In genomic region chr2:69851427-69852058, GRCm38 (mm10) we compare ENCODE assay signal across 16 mouse cellular contexts. TPM values are rescaled to one million over a fixed set of nuclear protein-coding genes. Genes with fewer than 3 reads are reported as not detected.
DNase-seq lines count a peak whose midpoint lies in the region; ATAC-seq and TF ChIP-seq lines count a peak whose summit lies in the region.
"Had no signal": no experiment of that assay in that cellular context is flagged by ENCODE, and none has a peak within 500 bp of the region (broad histone marks: within the 10 kb centered on the region; RNA-seq: fewer than 3 reads in every experiment).

No protein-coding gene starts in this region.

- no peaks in the 10 kb centered on the region for H3K36me3 ChIP-seq in kidney, postnatal 0 days (ENCODE audit: insufficient read depth, low read length)
- H3K36me3 ChIP-seq in liver, embryonic 15.5 days (replicated peaks) = no peaks in the 10 kb centered on the region
- no peaks in the 10 kb centered on the region for H3K36me3 ChIP-seq in hindbrain, embryonic 10.5 days
- H3K36me3 ChIP-seq: embryonic facial prominence, embryonic 12.5 days; forebrain, embryonic 15.5 days; limb, embryonic 13.5 days had no signal

- H3K4me3 ChIP-seq in kidney, postnatal 0 days (replicated peaks; ENCODE audit: low read depth, low read length) = no peak overlapping the region
- H3K4me3 ChIP-seq in liver, embryonic 15.5 days (replicated peaks) = no peak overlapping the region
- no peak overlapping the region for H3K4me3 ChIP-seq in hindbrain, embryonic 10.5 days
- H3K4me3 ChIP-seq: embryonic facial prominence, embryonic 12.5 days; forebrain, embryonic 15.5 days; limb, embryonic 13.5 days had no signal

- peak; percentile 43; the same call in 1 of the 2 replicates for TF ChIP-seq CTCF in kidney, postnatal 0 days (IDR thresholded peaks at IDR 0.05; ENCODE audit: low read depth)

- H3K27me3 ChIP-seq in kidney, postnatal 0 days (ENCODE audit: insufficient read depth, low read length) = no peaks in the 10 kb centered on the region
- H3K27me3 ChIP-seq in liver, embryonic 15.5 days = no peaks in the 10 kb centered on the region
- H3K27me3 ChIP-seq in hindbrain, embryonic 10.5 days (ENCODE audit: insufficient read depth, poor library complexity, severe bottlenecking) = no peaks in the 10 kb centered on the region
- H3K27me3 ChIP-seq: embryonic facial prominence, embryonic 12.5 days; forebrain, embryonic 15.5 days; limb, embryonic 13.5 days had no signal

- no peak overlapping the region for H3K27ac ChIP-seq in kidney, postnatal 0 days
- no peak overlapping the region for H3K27ac ChIP-seq in liver, embryonic 15.5 days (replicated peaks)
- H3K27ac ChIP-seq in hindbrain, embryonic 10.5 days = no peak overlapping the region
- H3K27ac ChIP-seq: embryonic facial prominence, embryonic 12.5 days; forebrain, embryonic 15.5 days; limb, embryonic 13.5 days; macrophage had no signal

- WGBS in kidney, postnatal 0 days = 58% methylated on average over 2 of the region's 2 CpGs
- WGBS in liver, embryonic 15.5 days (ENCODE audit: insufficient replicate concordance) = 42% methylated on average over 2 of the region's 2 CpGs
- 70% methylated on average over 2 of the region's 2 CpGs for WGBS in hindbrain, embryonic 10.5 days

- ATAC-seq in kidney, postnatal 0 days (replicated peaks; ENCODE audit: low FRiP score, low read depth) = peak; percentile 50; the same call in 1 of the 2 replicates
- ATAC-seq in common myeloid progenitor, adult 5-6 weeks (replicated peaks; ENCODE audit: low read depth, poor library complexity, severe bottlenecking) = peak; percentile 81
- peak; percentile 77 for ATAC-seq in liver, embryonic 15.5 days (ENCODE audit: insufficient read depth)
- ATAC-seq: forebrain, embryonic 15.5 days had no signal

- no peak overlapping the region for H3K9ac ChIP-seq in kidney, postnatal 0 days (ENCODE audit: low read depth, low read length)
- H3K9ac ChIP-seq in liver, embryonic 15.5 days = no peak overlapping the region
- H3K9ac ChIP-seq: embryonic facial prominence, embryonic 12.5 days; forebrain, embryonic 15.5 days; limb, embryonic 13.5 days had no signal

- DNase-seq in kidney, postnatal 0 days (ENCODE audit: low spot score) = no peak
- DNase-seq in kidney, postnatal 10 days = no peak
- DNase-seq in MEL-GATA-1-ER (ENCODE audit: extremely low read depth, low read depth) = peak; percentile 18
- DNase-seq in urinary bladder, postnatal 14 days (ENCODE audit: low spot score) = no peak
- no peak for DNase-seq in hindbrain, embryonic 10.5 days (ENCODE audit: low spot score)
- no peak for DNase-seq in adipocyte (ENCODE audit: low spot score)
- DNase-seq: cerebellum, postnatal 14 days; gastrocnemius, postnatal 14 days; kidney, postnatal 14 days; layer of hippocampus, postnatal 36 days had no signal

- H3K4me1 ChIP-seq in kidney, postnatal 0 days (replicated peaks; ENCODE audit: insufficient read depth, low read length) = no peaks in the 10 kb centered on the region
- H3K4me1 ChIP-seq in liver, embryonic 15.5 days (replicated peaks) = peaks cover 26% of the 10 kb centered on the region
- 0 out of 2 replicates have a peak, but pooled peaks cover 8% of the 10 kb centered on the region for H3K4me1 ChIP-seq in hindbrain, embryonic 10.5 days (replicated peaks)
- H3K4me1 ChIP-seq: embryonic facial prominence, embryonic 12.5 days; forebrain, embryonic 15.5 days; limb, embryonic 13.5 days had no signal

- no peak overlapping the region for H3K4me2 ChIP-seq in kidney, postnatal 0 days (ENCODE audit: low read length)
- no peak overlapping the region for H3K4me2 ChIP-seq in liver, embryonic 15.5 days
- H3K4me2 ChIP-seq: embryonic facial prominence, embryonic 12.5 days; forebrain, embryonic 15.5 days; limb, embryonic 13.5 days had no signal

- H3K9me3 ChIP-seq in kidney, postnatal 0 days (replicated peaks; ENCODE audit: low read length) = no peaks in the 10 kb centered on the region
- H3K9me3 ChIP-seq in liver, embryonic 15.5 days (replicated peaks) = no peaks in the 10 kb centered on the region
- H3K9me3 ChIP-seq in hindbrain, embryonic 10.5 days = no peaks in the 10 kb centered on the region
- H3K9me3 ChIP-seq: embryonic facial prominence, embryonic 12.5 days; forebrain, embryonic 15.5 days; limb, embryonic 13.5 days had no signal

RNA-seq across cellular contexts. Expression of gene Ssb, which starts 9.8 kb away (rescaled TPM):
- polyA plus RNA-seq in kidney, postnatal 0 days (2015; fragmentation: Nextera tagmentation; extraction: Ambion mirVana) = 351 and 354 TPM in 2 replicates
- 696 and 720 TPM in 2 replicates for total RNA-seq in common myeloid progenitor, adult 5-6 weeks (2017)
- polyA plus RNA-seq in liver, embryonic 15.5 days (2015; fragmentation: Nextera tagmentation; extraction: Ambion mirVana) = 108 and 133 TPM in 2 replicates
- polyA plus RNA-seq in hindbrain, embryonic 10.5 days (2016; fragmentation: Nextera tagmentation; extraction: Ambion mirVana) = 215 and 355 TPM in 2 replicates

RNA-seq across cellular contexts. Expression of gene Klhl23, which starts 29.8 kb away (rescaled TPM):
- polyA plus RNA-seq in kidney, postnatal 0 days (2015; fragmentation: Nextera tagmentation; extraction: Ambion mirVana) = 14.2 and 15.4 TPM in 2 replicates
- 18.2 and 28.2 TPM in 2 replicates for total RNA-seq in common myeloid progenitor, adult 5-6 weeks (2017)
- 18.1 and 19.4 TPM in 2 replicates for polyA plus RNA-seq in liver, embryonic 15.5 days (2015; fragmentation: Nextera tagmentation; extraction: Ambion mirVana)
- 23.1 and 23.2 TPM in 2 replicates for polyA plus RNA-seq in hindbrain, embryonic 10.5 days (2016; fragmentation: Nextera tagmentation; extraction: Ambion mirVana)

RNA-seq across cellular contexts. Expression of gene Mettl5, which starts 33.9 kb away (rescaled TPM):
- 45.8 and 47.0 TPM in 2 replicates for polyA plus RNA-seq in kidney, postnatal 0 days (2015; fragmentation: Nextera tagmentation; extraction: Ambion mirVana)
- total RNA-seq in common myeloid progenitor, adult 5-6 weeks (2017) = 48.1 and 48.3 TPM in 2 replicates
- polyA plus RNA-seq in liver, embryonic 15.5 days (2015; fragmentation: Nextera tagmentation; extraction: Ambion mirVana) = 24.1 and 29.1 TPM in 2 replicates
- 39.0 and 45.9 TPM in 2 replicates for polyA plus RNA-seq in hindbrain, embryonic 10.5 days (2016; fragmentation: Nextera tagmentation; extraction: Ambion mirVana)

RNA-seq across cellular contexts. Expression of gene Ubr3, which starts 45.5 kb away (rescaled TPM):
- polyA plus RNA-seq in kidney, postnatal 0 days (2015; fragmentation: Nextera tagmentation; extraction: Ambion mirVana) = 12.8 and 13.0 TPM in 2 replicates
- total RNA-seq in common myeloid progenitor, adult 5-6 weeks (2017) = 55.6 and 56.1 TPM in 2 replicates
- polyA plus RNA-seq in liver, embryonic 15.5 days (2015; fragmentation: Nextera tagmentation; extraction: Ambion mirVana) = 5.5 and 5.6 TPM in 2 replicates
- 10.9 and 13.6 TPM in 2 replicates for polyA plus RNA-seq in hindbrain, embryonic 10.5 days (2016; fragmentation: Nextera tagmentation; extraction: Ambion mirVana)
